Mouse (Mus musculus): ENCODE data around the gene Noct. TPM values are rescaled to one million over a fixed set of nuclear protein-coding genes. Genes with fewer than 3 reads are reported as not detected.

The Noct gene
- total RNA-seq, 1 experiment: 53.4 TPM

DNA sequence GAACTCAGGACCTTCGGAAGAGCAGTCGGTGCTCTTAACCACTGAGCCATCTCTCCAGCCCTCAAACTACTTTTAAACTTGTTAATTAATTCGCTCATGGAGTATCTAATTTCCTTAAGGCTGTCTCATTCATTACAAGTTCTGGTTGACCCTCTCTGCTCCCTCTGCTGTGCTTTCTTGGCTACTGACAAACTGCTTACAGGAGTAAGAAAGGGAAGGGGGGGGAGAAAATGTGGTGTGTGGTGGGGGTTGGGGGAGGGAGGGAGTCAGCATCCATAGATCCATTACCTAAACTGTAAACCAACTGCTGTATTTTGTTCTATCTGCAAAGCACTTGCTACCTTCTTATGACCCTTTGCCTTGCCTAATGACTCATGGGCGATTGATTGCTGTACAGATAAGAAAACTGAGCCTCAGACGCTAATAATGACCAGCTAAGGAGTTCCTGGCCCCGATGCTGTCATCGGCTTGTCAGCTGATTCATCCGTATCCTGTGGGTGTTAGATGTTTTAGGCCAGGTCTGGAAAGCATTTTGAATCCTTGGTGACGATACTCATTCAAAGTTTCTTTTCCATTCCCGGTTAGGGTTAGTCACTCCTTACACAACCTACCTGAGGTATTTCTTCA, 1.3 kb upstream of the Noct start:
- no peak for TF ChIP-seq ZC3H11A (IDR thresholded peaks at IDR 0.05; ENCODE audit: borderline replicate concordance, low read depth, low read length)
- TF ChIP-seq CHD2 (IDR thresholded peaks at IDR 0.05; ENCODE audit: low read depth, low read length): no peak
- no peak for TF ChIP-seq MAFK (IDR thresholded peaks at IDR 0.05; ENCODE audit: insufficient read depth, low read depth, low read length)
- no peak for TF ChIP-seq HCFC1 (IDR thresholded peaks at IDR 0.05; ENCODE audit: borderline replicate concordance, insufficient read depth, low read length)
- TF ChIP-seq ZNF384 (IDR thresholded peaks at IDR 0.05; ENCODE audit: low read depth, low read length): no peak
- Histone ChIP-seq H3K4me1 (ENCODE audit: control insufficient read depth in 2 of 2, insufficient read depth in 2 of 2, low read length in 2 of 2, poor library complexity in 1 of 2) (peaks cover 6 to 16% of the 10 kb centered on the region in 2 experiments), H3K9me3 (ENCODE audit: control insufficient read depth, insufficient read depth, low read depth, low read length) (no peaks in the 10 kb centered on the region), H3K4me3 (ENCODE audit: insufficient read depth in 1 of 2, low read depth in 1 of 2, low read length in 2 of 2, poor library complexity in 1 of 2, severe bottlenecking in 1 of 2) (peak overlapping the region; percentile 86 to 94; a peak in 3 of 4 replicates), H3K36me3 (ENCODE audit: control insufficient read depth, insufficient read depth, low read length, poor library complexity, severe bottlenecking) (no peaks in the 10 kb centered on the region), H3K9ac (ENCODE audit: insufficient read depth, low read depth, low read length, poor library complexity, severe bottlenecking) (peak overlapping the region; percentile 49; the same call in 1 of the 2 replicates), H3K27ac (ENCODE audit: insufficient read depth, low read depth, low read length, poor library complexity, severe bottlenecking) (peak overlapping the region; percentile 93; the same call in 1 of the 2 replicates)
- in situ Hi-C loops (cut with MboI; ENCODE audit: low sequenced_read_pairs in 2 of 2, unreplicated experiment in 2 of 2): no loop called here
- no peak for DNase-seq (ENCODE audit: low read depth, low spot score)

DNA sequence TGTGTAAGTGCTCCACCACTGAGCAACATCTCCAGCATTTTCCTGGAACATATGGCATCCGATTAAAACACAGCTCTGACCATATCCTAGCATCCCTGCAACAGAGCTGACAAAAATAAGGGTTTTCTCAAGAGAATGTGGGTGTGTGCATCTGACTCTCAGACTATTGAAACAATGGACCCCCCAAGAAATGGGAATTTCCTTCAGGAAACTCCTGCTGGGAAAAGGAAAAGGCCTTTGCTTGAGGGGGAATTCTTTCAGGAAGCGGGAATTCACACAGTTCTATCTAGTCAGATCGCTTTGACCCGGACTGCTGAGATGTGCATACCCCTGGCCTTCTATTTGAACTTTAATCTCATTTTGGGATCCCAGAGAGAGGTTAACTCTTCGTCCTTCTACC, 691 bp upstream of the Noct start:
- no peak for TF ChIP-seq ZNF384 (IDR thresholded peaks at IDR 0.05; ENCODE audit: low read depth, low read length)
- TF ChIP-seq ZC3H11A (IDR thresholded peaks at IDR 0.05; ENCODE audit: borderline replicate concordance, low read depth, low read length): no peak
- no peak for TF ChIP-seq MAFK (IDR thresholded peaks at IDR 0.05; ENCODE audit: insufficient read depth, low read depth, low read length)
- TF ChIP-seq HCFC1 (IDR thresholded peaks at IDR 0.05; ENCODE audit: borderline replicate concordance, insufficient read depth, low read length): no peak
- no peak for TF ChIP-seq CHD2 (IDR thresholded peaks at IDR 0.05; ENCODE audit: low read depth, low read length)
- peak overlapping the region; percentile 93; the same call in 1 of the 2 replicates for H3K27ac ChIP-seq (ENCODE audit: insufficient read depth, low read depth, low read length, poor library complexity, severe bottlenecking)
- peaks cover 2% of the 10 kb centered on the region for H3K36me3 ChIP-seq (ENCODE audit: control insufficient read depth, insufficient read depth, low read length, poor library complexity, severe bottlenecking)
- H3K9ac ChIP-seq (ENCODE audit: insufficient read depth, low read depth, low read length, poor library complexity, severe bottlenecking): no peak overlapping the region; the same call in 1 of the 2 replicates
- in situ Hi-C loops (cut with MboI; ENCODE audit: low sequenced_read_pairs in 2 of 2, unreplicated experiment in 2 of 2): no loop called here
- H3K4me3 ChIP-seq (ENCODE audit: insufficient read depth in 1 of 2, low read depth in 1 of 2, low read length in 2 of 2, poor library complexity in 1 of 2, severe bottlenecking in 1 of 2): peak overlapping the region; percentile 86 to 94; a peak in 3 of 4 replicates
- DNase-seq (ENCODE audit: low read depth, low spot score): no peak
- no peaks in the 10 kb centered on the region for H3K9me3 ChIP-seq (ENCODE audit: control insufficient read depth, insufficient read depth, low read depth, low read length)
- peaks cover 7 to 16% of the 10 kb centered on the region in 2 experiments for H3K4me1 ChIP-seq (ENCODE audit: control insufficient read depth in 2 of 2, insufficient read depth in 2 of 2, low read length in 2 of 2, poor library complexity in 1 of 2)

DNA sequence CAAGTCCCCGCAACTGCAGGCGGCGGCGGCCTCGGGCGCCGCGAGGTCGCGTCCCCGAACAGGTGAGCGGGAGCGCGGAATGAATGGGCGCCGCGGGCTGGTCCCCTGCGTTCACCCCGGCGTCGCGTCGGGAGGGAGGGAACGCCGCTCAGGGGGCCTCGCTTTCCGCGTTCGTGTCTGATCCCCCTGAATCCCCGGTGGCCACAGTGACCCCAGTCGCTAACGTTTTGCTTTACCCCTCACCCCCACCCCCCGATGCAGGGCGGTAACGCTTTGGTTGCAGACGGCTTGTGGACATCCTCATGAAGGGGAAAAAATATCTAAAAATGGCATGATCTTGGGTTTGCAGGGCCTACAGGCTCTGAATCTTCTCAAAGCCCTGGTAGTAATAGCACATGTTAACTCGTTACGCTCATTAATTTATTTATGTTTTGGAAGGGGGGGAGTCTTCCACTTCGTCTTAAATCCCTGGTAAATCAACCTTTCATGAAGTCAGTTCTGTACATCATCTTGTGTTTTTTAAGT, 1.0 kb downstream of the Noct start:
- no peaks in the 10 kb centered on the region for H3K9me3 ChIP-seq (ENCODE audit: control insufficient read depth, insufficient read depth, low read depth, low read length)
- DNase-seq (ENCODE audit: low read depth, low spot score): no peak
- H3K9ac ChIP-seq (ENCODE audit: insufficient read depth, low read depth, low read length, poor library complexity, severe bottlenecking): peak overlapping the region; percentile 93
- in situ Hi-C loops (cut with MboI; ENCODE audit: low sequenced_read_pairs in 2 of 2, unreplicated experiment in 2 of 2): no loop called here
- H3K4me1 ChIP-seq (ENCODE audit: control insufficient read depth in 2 of 2, insufficient read depth in 2 of 2, low read length in 2 of 2, poor library complexity in 1 of 2): peaks cover 7 to 18% of the 10 kb centered on the region in 2 experiments
- H3K27ac ChIP-seq (ENCODE audit: insufficient read depth, low read depth, low read length, poor library complexity, severe bottlenecking): peak overlapping the region; percentile 93
- peak overlapping the region; percentile 86 to 94 for H3K4me3 ChIP-seq (ENCODE audit: insufficient read depth in 1 of 2, low read depth in 1 of 2, low read length in 2 of 2, poor library complexity in 1 of 2, severe bottlenecking in 1 of 2)
- no peak for TF ChIP-seq MAFK (IDR thresholded peaks at IDR 0.05; ENCODE audit: insufficient read depth, low read depth, low read length)
- no peak for TF ChIP-seq ZC3H11A (IDR thresholded peaks at IDR 0.05; ENCODE audit: borderline replicate concordance, low read depth, low read length)
- no peak for TF ChIP-seq ZNF384 (IDR thresholded peaks at IDR 0.05; ENCODE audit: low read depth, low read length)
- TF ChIP-seq CHD2 (IDR thresholded peaks at IDR 0.05; ENCODE audit: low read depth, low read length): no peak
- TF ChIP-seq HCFC1 (IDR thresholded peaks at IDR 0.05; ENCODE audit: borderline replicate concordance, insufficient read depth, low read length): no peak
- H3K36me3 ChIP-seq (ENCODE audit: control insufficient read depth, insufficient read depth, low read length, poor library complexity, severe bottlenecking): peaks cover 9% of the 10 kb centered on the region

DNA sequence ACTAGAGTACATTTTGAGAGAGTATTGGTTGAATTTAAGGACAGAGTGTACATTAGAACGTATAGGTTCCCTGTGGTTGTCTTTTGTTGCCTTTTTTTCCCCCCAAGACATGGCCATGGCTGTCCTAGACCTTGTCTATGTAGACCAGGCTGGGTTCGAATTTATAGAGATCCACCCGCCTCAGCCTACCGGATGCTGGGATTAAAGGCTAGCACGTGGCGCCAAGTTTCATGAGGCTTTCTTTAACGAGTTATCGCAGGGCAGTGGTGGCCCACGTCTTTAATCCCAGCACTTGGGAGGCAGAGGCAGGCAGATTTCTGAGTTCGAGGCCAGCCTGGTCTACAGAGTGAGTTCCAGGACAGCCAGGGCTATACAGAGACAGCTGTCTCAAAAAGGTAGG, 1.7 kb downstream of the Noct start:
- no peak for DNase-seq (ENCODE audit: low read depth, low spot score)
- TF ChIP-seq HCFC1 (IDR thresholded peaks at IDR 0.05; ENCODE audit: borderline replicate concordance, insufficient read depth, low read length): no peak
- TF ChIP-seq MAFK (IDR thresholded peaks at IDR 0.05; ENCODE audit: insufficient read depth, low read depth, low read length): no peak
- TF ChIP-seq ZNF384 (IDR thresholded peaks at IDR 0.05; ENCODE audit: low read depth, low read length): no peak
- TF ChIP-seq CHD2 (IDR thresholded peaks at IDR 0.05; ENCODE audit: low read depth, low read length): no peak
- no peak for TF ChIP-seq ZC3H11A (IDR thresholded peaks at IDR 0.05; ENCODE audit: borderline replicate concordance, low read depth, low read length)
- in situ Hi-C loops (cut with MboI; ENCODE audit: low sequenced_read_pairs in 2 of 2, unreplicated experiment in 2 of 2): no loop called here
- H3K27ac ChIP-seq (ENCODE audit: insufficient read depth, low read depth, low read length, poor library complexity, severe bottlenecking): peak overlapping the region; percentile 30; the same call in 1 of the 2 replicates
- H3K36me3 ChIP-seq (ENCODE audit: control insufficient read depth, insufficient read depth, low read length, poor library complexity, severe bottlenecking): peaks cover 9% of the 10 kb centered on the region
- H3K4me3 ChIP-seq (ENCODE audit: insufficient read depth in 1 of 2, low read depth in 1 of 2, low read length in 2 of 2, poor library complexity in 1 of 2, severe bottlenecking in 1 of 2): peak overlapping the region; percentile 86 to 94
- H3K9me3 ChIP-seq (ENCODE audit: control insufficient read depth, insufficient read depth, low read depth, low read length): no peaks in the 10 kb centered on the region
- peaks cover 7 to 19% of the 10 kb centered on the region in 2 experiments for H3K4me1 ChIP-seq (ENCODE audit: control insufficient read depth in 2 of 2, insufficient read depth in 2 of 2, low read length in 2 of 2, poor library complexity in 1 of 2)
- peak overlapping the region; percentile 75 for H3K9ac ChIP-seq (ENCODE audit: insufficient read depth, low read depth, low read length, poor library complexity, severe bottlenecking)
